Mouse (Mus musculus) stomach, embryonic 14.5 days (tissue): ENCODE data around the gene Hint2. TPM values are rescaled to one million over a fixed set of nuclear protein-coding genes. Genes with fewer than 3 reads are reported as not detected.

ENCODE experiments used
- ATAC-seq: fragments of 200-750 bp; cut with Nextera tagmentation; 2 replicates; pipeline ENCODE4 v1.8.0; 2017; ENCODE audit warnings: low read depth, moderate TSS enrichment; ENCODE audit not compliant: insufficient number of reproducible peaks, insufficient read depth, low FRiP score
- H3K27ac ChIP-seq: fragments of 300-500 bp; sonication (generic); 2 replicates; pipeline ENCODE4 v1.5.1; 2014; ENCODE audit warnings: mild to moderate bottlenecking, low read length, moderate library complexity, mixed read lengths
- H3K27me3 ChIP-seq: fragments of 300-500 bp; sonication (generic); 2 replicates; pipeline ENCODE4 v1.6.1; 2014; ENCODE audit warnings: low read length, control low read depth, mixed read lengths; ENCODE audit not compliant: control insufficient read depth, insufficient read depth
- H3K36me3 ChIP-seq: fragments of 300-500 bp; sonication (generic); 2 replicates; pipeline ENCODE4 v1.6.1; 2014; ENCODE audit warnings: mild to moderate bottlenecking, control low read depth, low read length, moderate library complexity, mixed read lengths; ENCODE audit not compliant: control insufficient read depth, insufficient read depth
- H3K4me1 ChIP-seq: fragments of 300-500 bp; sonication (generic); 2 replicates; pipeline ENCODE4 v1.6.1; 2014; ENCODE audit warnings: low read length, control low read depth, mixed read lengths; ENCODE audit not compliant: control insufficient read depth, insufficient read depth
- H3K4me2 ChIP-seq: fragments of 300-500 bp; sonication (generic); replicated peaks from 2 replicates; pipeline ENCODE4 v1.6.1; 2014; ENCODE audit warnings: low read depth, low read length, control low read depth
- H3K4me3 ChIP-seq: fragments of 300-500 bp; sonication (generic); 2 replicates; pipeline ENCODE4 v1.5.1; 2014; ENCODE audit warnings: low read depth, low read length, control low read depth
- H3K9ac ChIP-seq: fragments of 300-500 bp; sonication (generic); replicated peaks from 2 replicates; pipeline ENCODE4 v1.6.1; 2014; ENCODE audit warnings: low read depth, mild to moderate bottlenecking, control low read depth, low read length, moderate library complexity, mixed read lengths
- H3K9me3 ChIP-seq: fragments of 300-500 bp; sonication (generic); 2 replicates; pipeline ENCODE4 v1.6.1; 2016; ENCODE audit warnings: low read depth, low read length, control low read depth; ENCODE audit not compliant: control insufficient read depth
- WGBS: fragments of 180-500 bp; shearing (Covaris S2); extraction: QIAGEN DNeasy Blood & Tissue Kit; methylation state at CpG from one replicate; pipeline ENCODE4 v1.1.7; 2014; 5-methylcytosine and 5-hydroxymethylcytosine counted together
- polyA plus RNA-seq: library from polyadenylated mRNA; unstranded; fragments of >200 nt; fragmentation: Nextera tagmentation; extraction: Ambion mirVana; gene quantifications from 2 replicates; pipeline ENCODE4 v1.2.1, GENCODE M21; 2014

Hint2 gene
- polyA plus RNA-seq, 1 experiment from 2014 or later = 112 TPM

GRCm38 (mm10) chr4:43693806-43694241 is 37.6 kb upstream of the Hint2 start:
- WGBS = 66% methylated on average over 5 of the region's 5 CpGs
- ATAC-seq = no peak; the same call in 1 of the 2 replicates
- Histone ChIP-seq H3K9me3 (no peaks in the 10 kb centered on the region), H3K4me1 (no peaks in the 10 kb centered on the region), H3K27me3 (no peaks in the 10 kb centered on the region), H3K27ac (no peak overlapping the region), H3K4me3 (no peak overlapping the region), H3K4me2 (no peak overlapping the region), H3K36me3 (peaks cover 10% of the 10 kb centered on the region), H3K9ac (no peak overlapping the region)

- H3K4me2 ChIP-seq = no peak overlapping the region
- WGBS = 71% methylated on average over 5 of the region's 5 CpGs
These were observed 34.8 kb upstream of the Hint2 start for GRCm38 (mm10) chr4:43691026-43691425.

GRCm38 (mm10) chr4:43690021-43690420 is 33.8 kb upstream of the Hint2 start:
- no peaks in the 10 kb centered on the region for H3K9me3 ChIP-seq
- peaks cover 16% of the 10 kb centered on the region for H3K36me3 ChIP-seq
- H3K4me3 ChIP-seq = no peak overlapping the region
- H3K4me1 ChIP-seq = no peaks in the 10 kb centered on the region
- WGBS = 96% methylated on average over 17 of the region's 17 CpGs
- no peak overlapping the region for H3K27ac ChIP-seq
- H3K27me3 ChIP-seq = no peaks in the 10 kb centered on the region
- H3K4me2 ChIP-seq = no peak overlapping the region
- H3K9ac ChIP-seq = no peak overlapping the region
- ATAC-seq = no peak

More at GRCm38 (mm10) chr4:43691026-43691425, 34.8 kb upstream of the Hint2 start:
- Histone ChIP-seq H3K36me3 (peaks cover 15% of the 10 kb centered on the region), H3K27ac (no peak overlapping the region), H3K4me3 (no peak overlapping the region), H3K4me1 (no peaks in the 10 kb centered on the region), H3K9ac (no peak overlapping the region), H3K27me3 (no peaks in the 10 kb centered on the region), H3K9me3 (no peaks in the 10 kb centered on the region)
- no peak for ATAC-seq

- H3K27ac ChIP-seq = no peak overlapping the region
- no peak for ATAC-seq
- 85% methylated on average over 7 of the region's 7 CpGs for WGBS
- no peaks in the 10 kb centered on the region for H3K27me3 ChIP-seq
- no peaks in the 10 kb centered on the region for H3K4me1 ChIP-seq
- no peak overlapping the region for H3K4me3 ChIP-seq
- no peak overlapping the region for H3K9ac ChIP-seq
- H3K9me3 ChIP-seq = no peaks in the 10 kb centered on the region
- H3K36me3 ChIP-seq = peaks cover 27% of the 10 kb centered on the region
- no peak overlapping the region for H3K4me2 ChIP-seq
These were observed 23.3 kb upstream of the Hint2 start for GRCm38 (mm10) chr4:43679416-43680043.

- Histone ChIP-seq H3K9me3 (no peaks in the 10 kb centered on the region), H3K4me1 (no peaks in the 10 kb centered on the region), H3K36me3 (peaks cover 29% of the 10 kb centered on the region), H3K4me3 (no peak overlapping the region), H3K4me2 (no peak overlapping the region), H3K9ac (no peak overlapping the region), H3K27me3 (no peaks in the 10 kb centered on the region), H3K27ac (no peak overlapping the region)
- WGBS = 88% methylated on average over 6 of the region's 6 CpGs
- ATAC-seq = no peak
These were observed 22.3 kb upstream of the Hint2 start for GRCm38 (mm10) chr4:43678541-43678940.

- WGBS = 79% methylated on average over 4 of the region's 4 CpGs
- H3K4me1 ChIP-seq = 0 out of 2 replicates have a peak, but pooled peaks cover 3% of the 10 kb centered on the region
- H3K36me3 ChIP-seq = peaks cover 17% of the 10 kb centered on the region
- no peaks in the 10 kb centered on the region for H3K9me3 ChIP-seq
- no peak overlapping the region for H3K4me2 ChIP-seq
- no peak overlapping the region for H3K9ac ChIP-seq
- H3K27ac ChIP-seq = no peak overlapping the region
- H3K4me3 ChIP-seq = no peak overlapping the region
- no peaks in the 10 kb centered on the region for H3K27me3 ChIP-seq
- ATAC-seq = no peak
These were observed 19.3 kb upstream of the Hint2 start for GRCm38 (mm10) chr4:43675608-43676007.

- no peak overlapping the region for H3K4me2 ChIP-seq
- H3K36me3 ChIP-seq = peaks cover 17% of the 10 kb centered on the region
- no peaks in the 10 kb centered on the region for H3K9me3 ChIP-seq
- H3K27me3 ChIP-seq = no peaks in the 10 kb centered on the region
- H3K4me3 ChIP-seq = no peak overlapping the region
- H3K9ac ChIP-seq = no peak overlapping the region
- H3K27ac ChIP-seq = no peak overlapping the region
- peaks cover 5% of the 10 kb centered on the region; the same call in 1 of the 2 replicates for H3K4me1 ChIP-seq
- WGBS = 69% methylated on average over 5 of the region's 5 CpGs
- ATAC-seq = no peak
These were observed 18.7 kb upstream of the Hint2 start for GRCm38 (mm10) chr4:43674974-43675373.

- Histone ChIP-seq H3K4me2 (no peak overlapping the region), H3K4me1 (peaks cover 10% of the 10 kb centered on the region; the same call in 1 of the 2 replicates), H3K27me3 (no peaks in the 10 kb centered on the region), H3K36me3 (peaks cover 17% of the 10 kb centered on the region), H3K9me3 (no peaks in the 10 kb centered on the region), H3K4me3 (no peak overlapping the region), H3K9ac (no peak overlapping the region), H3K27ac (no peak overlapping the region)
- WGBS = 74% methylated on average over 8 of the region's 8 CpGs
- no peak for ATAC-seq
These were observed 17.4 kb upstream of the Hint2 start for GRCm38 (mm10) chr4:43673703-43674102.

GRCm38 (mm10) chr4:43672070-43672469 is 15.8 kb upstream of the Hint2 start:
- H3K4me2 ChIP-seq = no peak overlapping the region
- ATAC-seq = no peak
- no peaks in the 10 kb centered on the region for H3K27me3 ChIP-seq
- peaks cover 13% of the 10 kb centered on the region; the same call in 1 of the 2 replicates for H3K4me1 ChIP-seq
- no peak overlapping the region for H3K4me3 ChIP-seq
- H3K9me3 ChIP-seq = no peaks in the 10 kb centered on the region
- no peak overlapping the region for H3K27ac ChIP-seq
- peaks cover 10% of the 10 kb centered on the region; the same call in 1 of the 2 replicates for H3K36me3 ChIP-seq
- no peak overlapping the region for H3K9ac ChIP-seq
- WGBS = 9% methylated on average over 2 of the region's 2 CpGs
